Mouse (Mus musculus) heart, embryonic 14.5 days (tissue): ENCODE measurements around the gene Armh1. TPM values are rescaled to one million over a fixed set of nuclear protein-coding genes. Genes with fewer than 3 reads are reported as not detected.

Source experiments
- ATAC-seq: fragments of 200-750 bp; cut with Nextera tagmentation; 2 replicates; pipeline ENCODE4 v1.8.0; 2017; ENCODE audit warnings: low read depth, moderate TSS enrichment; ENCODE audit not compliant: insufficient number of reproducible peaks, insufficient read depth, low FRiP score
- H3K27ac ChIP-seq, 2 experiments: fragments of 200-500 bp in 1 of 2; fragments of 300-500 bp in 1 of 2; sonication (generic) in 1 of 2; replicated peaks in 1 of 2; 2 replicates each; pipeline ENCODE4 v1.5.1; 2012 to 2014; ENCODE audit warnings: low read depth in 2 of 2, low read length in 2 of 2, control low read depth in 1 of 2, mild to moderate bottlenecking in 1 of 2, mixed read lengths in 1 of 2; ENCODE audit not compliant: control insufficient read depth in 1 of 2, insufficient read depth in 1 of 2
- H3K27me3 ChIP-seq: fragments of 300-500 bp; sonication (generic); 2 replicates; pipeline ENCODE4 v1.6.1; 2014; ENCODE audit warnings: mild to moderate bottlenecking, low read length, control low read depth; ENCODE audit not compliant: control insufficient read depth, insufficient read depth
- H3K36me3 ChIP-seq: fragments of 300-500 bp; sonication (generic); 2 replicates; pipeline ENCODE4 v1.6.1; 2014; ENCODE audit warnings: mild to moderate bottlenecking, control low read depth, low read length, mixed read lengths; ENCODE audit not compliant: control insufficient read depth, insufficient read depth
- H3K4me1 ChIP-seq, 2 experiments: fragments of 200-500 bp in 1 of 2; fragments of 300-500 bp in 1 of 2; sonication (generic) in 1 of 2; 2 replicates each; pipeline ENCODE4 v1.6.1; 2012 to 2014; ENCODE audit warnings: low read length in 2 of 2, control low read depth in 1 of 2, mixed read lengths in 1 of 2; ENCODE audit not compliant: control insufficient read depth in 2 of 2, insufficient read depth in 2 of 2
- H3K4me2 ChIP-seq: fragments of 300-500 bp; sonication (generic); 2 replicates; pipeline ENCODE4 v1.6.1; 2014; ENCODE audit warnings: mild to moderate bottlenecking, low read length
- H3K4me3 ChIP-seq, 2 experiments: fragments of 200-500 bp in 1 of 2; fragments of 300-500 bp in 1 of 2; sonication (generic) in 1 of 2; 2 replicates each; pipeline ENCODE4 v1.5.1; 2012 to 2014; ENCODE audit warnings: low read length in 2 of 2, mild to moderate bottlenecking in 2 of 2, control low read depth in 1 of 2, low read depth in 1 of 2, moderate library complexity in 1 of 2; ENCODE audit not compliant: control insufficient read depth in 1 of 2, insufficient read depth in 1 of 2
- H3K9ac ChIP-seq: fragments of 300-500 bp; sonication (generic); 2 replicates; pipeline ENCODE4 v1.6.1; 2014; ENCODE audit warnings: mild to moderate bottlenecking, low read length
- H3K9me3 ChIP-seq: fragments of 300-500 bp; sonication (generic); 2 replicates; pipeline ENCODE4 v1.6.1; 2016; ENCODE audit warnings: low read length, control low read depth; ENCODE audit not compliant: control insufficient read depth
- WGBS: fragments of 180-500 bp; shearing (Covaris S2); extraction: QIAGEN DNeasy Blood & Tissue Kit; methylation state at CpG from one replicate; pipeline ENCODE4 v1.1.7; 2014; 5-methylcytosine and 5-hydroxymethylcytosine counted together
- polyA plus RNA-seq: library from polyadenylated mRNA; unstranded; fragments of >200 nt; fragmentation: Nextera tagmentation; extraction: Ambion mirVana; gene quantifications from 2 replicates; pipeline ENCODE4 v1.2.1, GENCODE M21; 2014

Gene Armh1
- polyA plus RNA-seq, 1 experiment from 2014 or later = 0.27 TPM

- H3K4me1 ChIP-seq = no peaks in the 10 kb centered on the region
- no peaks in the 10 kb centered on the region for H3K36me3 ChIP-seq
- WGBS = 57% methylated on average over 15 of the region's 15 CpGs
- no peak overlapping the region for H3K4me3 ChIP-seq
- no peak for ATAC-seq
- H3K9ac ChIP-seq = no peak overlapping the region
- H3K9me3 ChIP-seq = no peaks in the 10 kb centered on the region
- no peak overlapping the region for H3K27ac ChIP-seq
- no peaks in the 10 kb centered on the region for H3K27me3 ChIP-seq
- H3K4me2 ChIP-seq = no peak overlapping the region
Observed at GRCm38 (mm10) chr4:117229590-117229989, 22.3 kb downstream of the Armh1 start.

GRCm38 (mm10) chr4:117225250-117225649 is 26.7 kb downstream of the Armh1 start:
- H3K27me3 ChIP-seq = no peaks in the 10 kb centered on the region
- ATAC-seq = no peak
- peaks cover 0 to 3% of the 10 kb centered on the region in 2 experiments; a peak in 1 of 4 replicates for H3K4me1 ChIP-seq
- no peak overlapping the region for H3K9ac ChIP-seq
- no peaks in the 10 kb centered on the region for H3K9me3 ChIP-seq
- no peak overlapping the region for H3K4me3 ChIP-seq
- no peak overlapping the region for H3K4me2 ChIP-seq
- no peaks in the 10 kb centered on the region for H3K36me3 ChIP-seq
- no peak overlapping the region for H3K27ac ChIP-seq

- ATAC-seq = no peak
- no peak overlapping the region for H3K27ac ChIP-seq
- H3K4me2 ChIP-seq = no peak overlapping the region
- peaks cover 0 to 3% of the 10 kb centered on the region in 2 experiments; a peak in 1 of 4 replicates for H3K4me1 ChIP-seq
- H3K27me3 ChIP-seq = no peaks in the 10 kb centered on the region
- H3K4me3 ChIP-seq = no peak overlapping the region
- H3K9ac ChIP-seq = no peak overlapping the region
- no peaks in the 10 kb centered on the region for H3K36me3 ChIP-seq
- no peaks in the 10 kb centered on the region for H3K9me3 ChIP-seq
- WGBS = 62% methylated on average over 8 of the region's 8 CpGs
Observed at GRCm38 (mm10) chr4:117224122-117224521, 27.8 kb downstream of the Armh1 start.

- ATAC-seq = no peak
- Histone ChIP-seq H3K4me1 (peaks cover 0 to 3% of the 10 kb centered on the region in 2 experiments; a peak in 1 of 4 replicates), H3K27ac (no peak overlapping the region), H3K4me2 (no peak overlapping the region), H3K9ac (no peak overlapping the region), H3K4me3 (no peak overlapping the region), H3K27me3 (no peaks in the 10 kb centered on the region), H3K36me3 (no peaks in the 10 kb centered on the region), H3K9me3 (no peaks in the 10 kb centered on the region)
- WGBS = 63% methylated on average over 5 of the region's 5 CpGs
Observed at GRCm38 (mm10) chr4:117223001-117223400, 28.9 kb downstream of the Armh1 start.

GRCm38 (mm10) chr4:117221836-117222235 is 30.1 kb downstream of the Armh1 start:
- Histone ChIP-seq H3K36me3 (no peaks in the 10 kb centered on the region), H3K9me3 (no peaks in the 10 kb centered on the region), H3K27ac (no peak overlapping the region), H3K9ac (no peak overlapping the region), H3K4me2 (no peak overlapping the region), H3K27me3 (no peaks in the 10 kb centered on the region), H3K4me3 (no peak overlapping the region), H3K4me1 (peaks cover 0 to 3% of the 10 kb centered on the region in 2 experiments; a peak in 1 of 4 replicates)
- 80% methylated on average over 9 of the region's 9 CpGs for WGBS
- ATAC-seq = no peak

GRCm38 (mm10) chr4:117220741-117221515 is 31.0 kb downstream of the Armh1 start:
- no peak overlapping the region for H3K27ac ChIP-seq
- H3K4me2 ChIP-seq = no peak overlapping the region
- 70% methylated on average over 9 of the region's 9 CpGs for WGBS
- H3K4me1 ChIP-seq = peaks cover 0 to 3% of the 10 kb centered on the region in 2 experiments; a peak in 1 of 4 replicates
- H3K27me3 ChIP-seq = no peaks in the 10 kb centered on the region
- H3K9ac ChIP-seq = no peak overlapping the region
- H3K9me3 ChIP-seq = no peaks in the 10 kb centered on the region
- no peak overlapping the region for H3K4me3 ChIP-seq
- no peak for ATAC-seq
- no peaks in the 10 kb centered on the region for H3K36me3 ChIP-seq

- H3K27me3 ChIP-seq = no peaks in the 10 kb centered on the region
- WGBS = 34% methylated on average over 10 of the region's 10 CpGs
- ATAC-seq = no peak
- H3K36me3 ChIP-seq = no peaks in the 10 kb centered on the region
- no peak overlapping the region for H3K4me3 ChIP-seq
- no peak overlapping the region; the same call in 1 of the 2 replicates for H3K4me2 ChIP-seq
- H3K9me3 ChIP-seq = no peaks in the 10 kb centered on the region
- no peak overlapping the region for H3K27ac ChIP-seq
- H3K4me1 ChIP-seq = no peaks in the 10 kb centered on the region
- H3K9ac ChIP-seq = no peak overlapping the region
Observed at GRCm38 (mm10) chr4:117218517-117219219, 33.3 kb downstream of the Armh1 start.
